Mouse (Mus musculus) cerebellum, postnatal 4 days (tissue): ENCODE data around the gene Gnb3.
"Not testable (repeated sequence)": the region's sequence is repeated elsewhere in the genome, so short reads cannot be mapped to it uniquely, and the experiment has no call there.

Experiments used
- DNase-seq, 2 experiments: peaks; one replicate each; pipeline ENCODE4 v3.0.0; 2022; ENCODE audit warnings: low spot score in 2 of 2, mixed read lengths in 1 of 2

Gene Gnb3

GRCm38 (mm10) chr6:124857840-124858530 lies 17.9 kb upstream of the Gnb3 start:
- DNase-seq: no peak

GRCm38 (mm10) chr6:124856916-124857839 lies 17.1 kb upstream of the Gnb3 start, which contains the start of gene P3h3:
P3h3 (minus strand) TSS chr6:124857752.
- DNase-seq: peak; percentile 72 to 90

GRCm38 (mm10) chr6:124856321-124856720 lies 16.2 kb upstream of the Gnb3 start:
- peak in 1 of 2 experiments; percentile 61 for DNase-seq

- DNase-seq: no peak
Observed at GRCm38 (mm10) chr6:124854647-124855046, 14.6 kb upstream of the Gnb3 start.

- no peak for DNase-seq
Observed at GRCm38 (mm10) chr6:124850535-124850934, 10.5 kb upstream of the Gnb3 start.

GRCm38 (mm10) chr6:124847305-124847704 lies 7.2 kb upstream of the Gnb3 start:
- peak; percentile 97 to 99 for DNase-seq

- no peak for DNase-seq
Observed at GRCm38 (mm10) chr6:124839805-124840204, 270 bp downstream of the Gnb3 start.

- no peak for DNase-seq
Observed at GRCm38 (mm10) chr6:124836411-124836810, 3.7 kb downstream of the Gnb3 start.

- DNase-seq: no peak
Observed at GRCm38 (mm10) chr6:124835531-124835930, 4.5 kb downstream of the Gnb3 start.

GRCm38 (mm10) chr6:124834512-124835081 lies 5.5 kb downstream of the Gnb3 start:
- no peak for DNase-seq

- DNase-seq: no peak
Observed at GRCm38 (mm10) chr6:124831649-124832048, 8.4 kb downstream of the Gnb3 start.

GRCm38 (mm10) chr6:124831199-124831598 lies 8.9 kb downstream of the Gnb3 start:
- not testable (repeated sequence) for DNase-seq

- DNase-seq: peak; percentile 73 to 90
Observed at GRCm38 (mm10) chr6:124829799-124830700, 10.0 kb downstream of the Gnb3 start.

- DNase-seq: peak; percentile 93 to 98
Observed at GRCm38 (mm10) chr6:124828868-124829798, 10.9 kb downstream of the Gnb3 start, which contains the start of the genes Usp5 and Cdca3. Usp5 (minus strand) TSS chr6:124829484. Cdca3 (plus strand) TSS chr6:124829547.

GRCm38 (mm10) chr6:124828101-124828592 lies 11.9 kb downstream of the Gnb3 start:
- DNase-seq: no peak

GRCm38 (mm10) chr6:124822049-124822448 lies 18.0 kb downstream of the Gnb3 start:
- DNase-seq: no peak

GRCm38 (mm10) chr6:124820891-124821290 lies 19.2 kb downstream of the Gnb3 start:
- no peak for DNase-seq

- DNase-seq: no peak
Observed at GRCm38 (mm10) chr6:124817971-124818370, 22.1 kb downstream of the Gnb3 start.

GRCm38 (mm10) chr6:124817563-124817962 lies 22.5 kb downstream of the Gnb3 start:
- peak in 1 of 2 experiments; percentile 18 for DNase-seq

GRCm38 (mm10) chr6:124817125-124817524 lies 22.9 kb downstream of the Gnb3 start:
- DNase-seq: no peak
